Mouse (Mus musculus) left cerebral cortex, adult 6 months (tissue): ENCODE measurements around the gene 1700122O11Rik. TPM values are rescaled to one million over a fixed set of nuclear protein-coding genes. Genes with fewer than 3 reads are reported as not detected.

Source experiments
- long read RNA-seq, 2 experiments: library from polyadenylated mRNA; unstranded; transcript quantifications; one replicate each; pipeline ENCODE4 v2.0.0; 2019 to 2020
- polyA plus RNA-seq: library from polyadenylated mRNA; unstranded; fragments of <200 nt; fragmentation: Nextera tagmentation; gene quantifications from 2 replicates; pipeline ENCODE4 v1.2.3, GENCODE M21; 2021

Gene 1700122O11Rik
- not detected in 2 replicates for polyA plus RNA-seq
- long read RNA-seq, experiment 1: 0 reads
- long read RNA-seq, experiment 2: 0 reads

DNA sequence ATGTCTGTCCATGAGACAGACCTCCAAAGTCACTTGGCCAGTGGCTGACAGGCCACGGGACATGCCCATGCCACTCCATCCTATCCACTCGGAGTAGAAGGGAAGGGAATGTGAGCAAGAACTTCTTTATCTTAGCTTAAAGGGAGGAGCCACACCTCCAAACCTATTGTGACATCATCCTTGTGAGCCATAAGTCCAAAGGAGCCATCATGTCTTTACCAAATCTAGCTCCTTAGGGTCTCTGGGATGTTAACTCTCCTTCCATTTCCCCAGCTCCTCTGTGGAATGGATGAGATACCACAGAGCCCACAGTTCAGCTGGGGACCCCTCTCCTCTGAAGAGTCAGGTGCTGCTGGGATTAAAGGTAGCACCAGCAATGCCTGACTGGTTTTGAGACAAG is at the start of gene 1700122O11Rik:
Gene 1700122O11Rik (minus strand): TSS at position 101 of the 400 bp plus-strand sequence.

Other genes starting within 250 kb of the 1700122O11Rik start
- 0.09 TPM in 1 of 2 replicates, not detected in the other for gene Mdfi, start 203.6 kb downstream of the 1700122O11Rik start, polyA plus RNA-seq
- 16.7 and 62.5 TPM in 2 replicates for gene Foxp4, start 113.6 kb downstream of the 1700122O11Rik start, polyA plus RNA-seq
- gene 1700067P10Rik, start 51.0 kb upstream of the 1700122O11Rik start, polyA plus RNA-seq: not detected in 2 replicates
- not detected in 2 replicates for gene 9830107B12Rik, start 108.0 kb upstream of the 1700122O11Rik start, polyA plus RNA-seq
- not detected in 2 replicates for gene A530064D06Rik, start 129.0 kb upstream of the 1700122O11Rik start, polyA plus RNA-seq
- gene Trem1, start 194.5 kb upstream of the 1700122O11Rik start, polyA plus RNA-seq: not detected in 2 replicates
- 0.15 TPM in 1 of 2 replicates, not detected in the other for gene Trem3, start 209.5 kb upstream of the 1700122O11Rik start, polyA plus RNA-seq
- 0.18 TPM in 1 of 2 replicates, not detected in the other for gene Treml4, start 226.0 kb upstream of the 1700122O11Rik start, polyA plus RNA-seq